In the genomic region with DNA sequence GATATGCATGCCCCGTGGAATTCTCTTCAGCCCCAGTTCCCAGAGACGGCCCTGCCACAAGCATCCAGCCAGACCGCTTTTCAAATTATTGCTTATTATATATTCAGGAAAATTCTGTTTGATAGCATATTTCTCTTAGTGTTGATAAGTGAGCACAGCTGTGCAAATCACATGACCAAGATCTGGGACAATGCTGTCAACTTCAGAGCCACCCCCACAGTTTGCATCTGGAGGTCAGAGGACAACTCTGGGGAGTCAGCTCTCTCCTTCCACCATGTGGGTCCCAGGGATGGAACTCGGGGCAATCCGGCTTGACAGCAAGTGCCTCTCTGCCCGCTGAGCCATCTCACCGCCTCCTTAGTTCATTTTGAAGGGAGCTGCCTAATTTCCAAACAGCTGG, we compare ENCODE assay signal across 15 mouse cellular contexts.
DNase-seq lines count a peak whose midpoint lies in the region; ATAC-seq and TF ChIP-seq lines count a peak whose summit lies in the region.
"Had no signal": no experiment of that assay in that cellular context is flagged by ENCODE, and none has a peak within 500 bp of the region (broad histone marks: within the 10 kb centered on the region; RNA-seq: fewer than 3 reads in every experiment).

No protein-coding gene starts in this region.

- H3K27me3 ChIP-seq in intestine, embryonic 14.5 days (replicated peaks; ENCODE audit: control insufficient read depth, insufficient read depth, low read length) = no peaks in the 10 kb centered on the region
- H3K27me3 ChIP-seq in intestine, postnatal 0 days (replicated peaks; ENCODE audit: control insufficient read depth, insufficient read depth, low read length) = no peaks in the 10 kb centered on the region
- no peaks in the 10 kb centered on the region for H3K27me3 ChIP-seq in intestine, embryonic 15.5 days (replicated peaks)
- H3K27me3 ChIP-seq in lung, embryonic 14.5 days (ENCODE audit: insufficient read depth, low read length) = no peaks in the 10 kb centered on the region
- H3K27me3 ChIP-seq in stomach, embryonic 14.5 days (ENCODE audit: control insufficient read depth, insufficient read depth, low read length) = no peaks in the 10 kb centered on the region
- H3K27me3 ChIP-seq: hindbrain, embryonic 12.5 days had no signal

- H3K4me2 ChIP-seq in intestine, embryonic 14.5 days (ENCODE audit: low read length) = no peak overlapping the region
- no peak overlapping the region for H3K4me2 ChIP-seq in intestine, postnatal 0 days (replicated peaks; ENCODE audit: low read depth)
- 0 out of 2 replicates have a peak overlapping the region, but pooled peaks have one; percentile 9 for H3K4me2 ChIP-seq in intestine, embryonic 15.5 days (replicated peaks)
- no peak overlapping the region for H3K4me2 ChIP-seq in lung, embryonic 14.5 days
- no peak overlapping the region for H3K4me2 ChIP-seq in stomach, embryonic 14.5 days (replicated peaks; ENCODE audit: low read depth, low read length)
- H3K4me2 ChIP-seq: heart, embryonic 11.5 days; hindbrain, embryonic 12.5 days; liver, embryonic 11.5 days had no signal

- H3K4me3 ChIP-seq in intestine, embryonic 14.5 days (ENCODE audit: low read depth, low read length) = no peak overlapping the region
- H3K4me3 ChIP-seq in intestine, postnatal 0 days (ENCODE audit: low read depth, low read length) = no peak overlapping the region
- no peak overlapping the region for H3K4me3 ChIP-seq in intestine, embryonic 15.5 days (replicated peaks)
- no peak overlapping the region for H3K4me3 ChIP-seq in lung, embryonic 14.5 days (ENCODE audit: low read depth, low read length)
- H3K4me3 ChIP-seq in stomach, embryonic 14.5 days (ENCODE audit: low read depth, low read length) = no peak overlapping the region
- H3K4me3 ChIP-seq: hindbrain, embryonic 12.5 days had no signal

- H3K4me1 ChIP-seq in intestine, embryonic 14.5 days (replicated peaks; ENCODE audit: control insufficient read depth, insufficient read depth, low read length) = peaks cover 44% of the 10 kb centered on the region
- H3K4me1 ChIP-seq in intestine, postnatal 0 days (replicated peaks; ENCODE audit: control insufficient read depth, insufficient read depth, low read length) = no peaks in the 10 kb centered on the region
- peaks cover 33% of the 10 kb centered on the region for H3K4me1 ChIP-seq in intestine, embryonic 15.5 days (replicated peaks)
- H3K4me1 ChIP-seq in lung, embryonic 14.5 days (ENCODE audit: insufficient read depth) = peaks cover 23% of the 10 kb centered on the region
- peaks cover 29% of the 10 kb centered on the region for H3K4me1 ChIP-seq in stomach, embryonic 14.5 days (ENCODE audit: control insufficient read depth, insufficient read depth, low read length)

- TF ChIP-seq CTCF in intestine, postnatal 0 days (IDR thresholded peaks at IDR 0.05; ENCODE audit: low read depth) = no peak
- TF ChIP-seq CTCF in lung, embryonic 14.5 days (IDR thresholded peaks at IDR 0.05; ENCODE audit: low read depth) = no peak

- peak; percentile 60 for DNase-seq in intestine, embryonic 14.5 days (ENCODE audit: low spot score)
- peak; percentile 79 for DNase-seq in lung, embryonic 14.5 days
- no peak for DNase-seq in gastrocnemius, adult 8-10 months (ENCODE audit: low spot score in 2 of 2)
- no peak for DNase-seq in spleen, adult 18-20 months
- DNase-seq: adrenal gland, adult 2 months; cerebellum, adult 11 months; gastrocnemius, postnatal 10 days; midbrain, embryonic 14.5 days had no signal

- no peak overlapping the region for H3K9ac ChIP-seq in intestine, embryonic 14.5 days (ENCODE audit: low read length)
- H3K9ac ChIP-seq in intestine, postnatal 0 days (ENCODE audit: low read depth, low read length) = no peak overlapping the region
- no peak overlapping the region for H3K9ac ChIP-seq in intestine, embryonic 15.5 days
- H3K9ac ChIP-seq in lung, embryonic 14.5 days = no peak overlapping the region
- no peak overlapping the region for H3K9ac ChIP-seq in stomach, embryonic 14.5 days (replicated peaks; ENCODE audit: low read depth, low read length)
- H3K9ac ChIP-seq: hindbrain, embryonic 12.5 days had no signal

- WGBS in intestine, embryonic 14.5 days = 30% methylated on average over 7 of the region's 7 CpGs
- WGBS in intestine, postnatal 0 days = 60% methylated on average over 7 of the region's 7 CpGs
- WGBS in intestine, embryonic 15.5 days = 37% methylated on average over 7 of the region's 7 CpGs
- 35% methylated on average over 7 of the region's 7 CpGs for whole genome bisulfite sequencing in lung, embryonic 14.5 days
- WGBS in stomach, embryonic 14.5 days = 37% methylated on average over 7 of the region's 7 CpGs

- ATAC-seq in intestine, embryonic 14.5 days (replicated peaks; ENCODE audit: low FRiP score, low TSS enrichment, low read depth) = peak; percentile 30; the same call in 1 of the 2 replicates
- ATAC-seq in intestine, postnatal 0 days = no peak
- ATAC-seq in intestine, embryonic 15.5 days = peak; percentile 2; the same call in 1 of the 2 replicates
- peak; percentile 77 for ATAC-seq in lung, embryonic 14.5 days (ENCODE audit: insufficient read depth)
- no peak for ATAC-seq in stomach, embryonic 14.5 days (ENCODE audit: insufficient number of reproducible peaks, insufficient read depth, low FRiP score, low read depth)
- ATAC-seq: CD4-positive, CD25-positive, alpha-beta regulatory T cell, adult 4 months had no signal

- H3K9me3 ChIP-seq in intestine, embryonic 14.5 days (ENCODE audit: control insufficient read depth, low read length) = peaks cover 2% of the 10 kb centered on the region; the same call in 1 of the 2 replicates
- H3K9me3 ChIP-seq in intestine, postnatal 0 days (ENCODE audit: control insufficient read depth) = no peaks in the 10 kb centered on the region
- H3K9me3 ChIP-seq in intestine, embryonic 15.5 days = no peaks in the 10 kb centered on the region
- H3K9me3 ChIP-seq in lung, embryonic 14.5 days (ENCODE audit: low read depth, low read length) = no peaks in the 10 kb centered on the region
- H3K9me3 ChIP-seq in stomach, embryonic 14.5 days (ENCODE audit: control insufficient read depth, low read depth, low read length) = no peaks in the 10 kb centered on the region
- H3K9me3 ChIP-seq: hindbrain, embryonic 12.5 days had no signal

- peak overlapping the region; percentile 84 for H3K27ac ChIP-seq in intestine, embryonic 14.5 days (ENCODE audit: low read depth)
- H3K27ac ChIP-seq in intestine, postnatal 0 days (ENCODE audit: low read depth, low read length) = no peak overlapping the region
- peak overlapping the region; percentile 82 for H3K27ac ChIP-seq in intestine, embryonic 15.5 days
- H3K27ac ChIP-seq in lung, embryonic 14.5 days (ENCODE audit: low read depth) = peak overlapping the region; percentile 82
- H3K27ac ChIP-seq in stomach, embryonic 14.5 days (ENCODE audit: low read length) = peak overlapping the region; percentile 79
- H3K27ac ChIP-seq: hindbrain, embryonic 12.5 days had no signal

- no peaks in the 10 kb centered on the region for H3K36me3 ChIP-seq in intestine, embryonic 14.5 days (ENCODE audit: control insufficient read depth, insufficient read depth, low read length)
- no peaks in the 10 kb centered on the region for H3K36me3 ChIP-seq in intestine, postnatal 0 days (ENCODE audit: control insufficient read depth, insufficient read depth)
- no peaks in the 10 kb centered on the region for H3K36me3 ChIP-seq in intestine, embryonic 15.5 days
- no peaks in the 10 kb centered on the region for H3K36me3 ChIP-seq in lung, embryonic 14.5 days (ENCODE audit: insufficient read depth)
- H3K36me3 ChIP-seq in stomach, embryonic 14.5 days (ENCODE audit: control insufficient read depth, insufficient read depth, low read length) = no peaks in the 10 kb centered on the region
- H3K36me3 ChIP-seq: hindbrain, embryonic 12.5 days had no signal

Comparison
In these comparisons a context has a peak if more than half of its experiments do, and no peak if none do; other contexts are left out.
1. ATAC-seq: peak in intestine, embryonic 14.5 days (single experiment), intestine, embryonic 15.5 days (single experiment) and lung, embryonic 14.5 days (single experiment); none in intestine, postnatal 0 days (single experiment) and stomach, embryonic 14.5 days (single experiment).
2. DNase-seq: peak in intestine, embryonic 14.5 days (single experiment) and lung, embryonic 14.5 days (single experiment); none in gastrocnemius, adult 8-10 months (0 of 2) and spleen, adult 18-20 months (0 of 2).